Mouse (Mus musculus) ES-Bruce4 (cell line): ENCODE data around the gene Tiam1. TPM values are rescaled to one million over a fixed set of nuclear protein-coding genes. Genes with fewer than 3 reads are reported as not detected.

Experiments
- H3K27ac ChIP-seq: 2 replicates; pipeline ENCODE4 v1.5.1; 2012; ENCODE audit warnings: low read length, inconsistent platforms; ENCODE audit not compliant: insufficient read depth
- H3K27me3 ChIP-seq: 2 replicates; pipeline ENCODE4 v1.6.1; 2012; ENCODE audit warnings: mild to moderate bottlenecking, low read length, inconsistent platforms; ENCODE audit not compliant: control insufficient read depth, poor library complexity, insufficient read depth, severe bottlenecking
- H3K36me3 ChIP-seq: 2 replicates; pipeline ENCODE4 v1.6.1; 2012; ENCODE audit warnings: inconsistent platforms, mild to moderate bottlenecking, low read length, moderate library complexity; ENCODE audit not compliant: control insufficient read depth, poor library complexity, insufficient read depth, severe bottlenecking
- H3K4me1 ChIP-seq: one replicate; pipeline ENCODE4 v1.8.1; 2011; ENCODE audit warnings: low read length; ENCODE audit not compliant: control insufficient read depth, insufficient read depth
- H3K4me3 ChIP-seq: 2 replicates; pipeline ENCODE4 v1.5.1; 2011; ENCODE audit warnings: low read depth, mild to moderate bottlenecking, low read length
- H3K9ac ChIP-seq: 2 replicates; pipeline ENCODE4 v1.6.1; 2012; ENCODE audit warnings: low read depth, mild to moderate bottlenecking, inconsistent platforms; ENCODE audit not compliant: poor library complexity, severe bottlenecking
- H3K9me3 ChIP-seq: replicated peaks from 2 replicates; pipeline ENCODE4 v1.6.1; 2012; ENCODE audit warnings: mild to moderate bottlenecking, low read length, inconsistent platforms; ENCODE audit not compliant: control insufficient read depth, poor library complexity, insufficient read depth, severe bottlenecking
- CTCF ChIP-seq: IDR thresholded peaks from one replicate; pipeline ENCODE4 v1.8.1; 2011; ENCODE audit warnings: low read depth, low read length
- EP300 ChIP-seq: IDR thresholded peaks from 2 replicates; pipeline ENCODE4 v1.6.1; 2011; ENCODE audit warnings: low read depth, low read length; ENCODE audit not compliant: insufficient read depth
- POLR2A ChIP-seq: IDR thresholded peaks from one replicate; pipeline ENCODE4 v1.8.1; 2011; ENCODE audit warnings: low read length; ENCODE audit not compliant: insufficient read depth
- polyA plus RNA-seq: library from polyadenylated mRNA; stranded (reverse); fragments of >200 nt; gene quantifications from 2 replicates; pipeline ENCODE4 v1.2.4, GENCODE M21; 2011; ENCODE audit warnings: low read depth; ENCODE audit not compliant: missing spikeins, insufficient read depth, insufficient read length

Gene Tiam1
- polyA plus RNA-seq, 1 experiment: 24.4 TPM

GRCm38 (mm10) chr16:90137175-90137574 lies 6.4 kb downstream of the Tiam1 start:
- TF ChIP-seq EP300: no peak
- no peak for TF ChIP-seq CTCF
- no peak for TF ChIP-seq POLR2A
- Histone ChIP-seq H3K4me1 (peaks cover 2% of the 10 kb centered on the region), H3K27ac (no peak overlapping the region), H3K9ac (peak overlapping the region; percentile 55; the same call in 1 of the 2 replicates), H3K4me3 (peak overlapping the region; percentile 16), H3K27me3 (no peaks in the 10 kb centered on the region), H3K36me3 (no peaks in the 10 kb centered on the region), H3K9me3 (no peaks in the 10 kb centered on the region)

GRCm38 (mm10) chr16:90135580-90135979 lies 8.0 kb downstream of the Tiam1 start:
- TF ChIP-seq POLR2A: no peak
- TF ChIP-seq CTCF: peak; percentile 51
- no peak for TF ChIP-seq EP300
- no peaks in the 10 kb centered on the region for H3K36me3 ChIP-seq
- no peak overlapping the region for H3K9ac ChIP-seq
- no peak overlapping the region for H3K27ac ChIP-seq
- H3K9me3 ChIP-seq: no peaks in the 10 kb centered on the region
- no peaks in the 10 kb centered on the region for H3K27me3 ChIP-seq
- peaks cover 2% of the 10 kb centered on the region for H3K4me1 ChIP-seq
- H3K4me3 ChIP-seq: no peak overlapping the region

GRCm38 (mm10) chr16:90134351-90134750 lies 9.2 kb downstream of the Tiam1 start:
- TF ChIP-seq CTCF: no peak
- Histone ChIP-seq H3K4me3 (no peak overlapping the region), H3K36me3 (no peaks in the 10 kb centered on the region), H3K9ac (no peak overlapping the region), H3K27me3 (no peaks in the 10 kb centered on the region), H3K27ac (no peak overlapping the region), H3K4me1 (no peaks in the 10 kb centered on the region), H3K9me3 (no peaks in the 10 kb centered on the region)

- Histone ChIP-seq H3K4me1 (no peaks in the 10 kb centered on the region), H3K27ac (no peak overlapping the region), H3K9ac (no peak overlapping the region), H3K27me3 (no peaks in the 10 kb centered on the region), H3K9me3 (no peaks in the 10 kb centered on the region), H3K4me3 (no peak overlapping the region), H3K36me3 (no peaks in the 10 kb centered on the region)
- TF ChIP-seq POLR2A (no peak), EP300 (no peak), CTCF (no peak)
These were observed 10.8 kb downstream of the Tiam1 start for GRCm38 (mm10) chr16:90132816-90133215.

- no peaks in the 10 kb centered on the region for H3K27me3 ChIP-seq
- no peaks in the 10 kb centered on the region for H3K36me3 ChIP-seq
- no peaks in the 10 kb centered on the region for H3K4me1 ChIP-seq
- H3K4me3 ChIP-seq: no peak overlapping the region
- no peak overlapping the region for H3K9ac ChIP-seq
- H3K9me3 ChIP-seq: no peaks in the 10 kb centered on the region
- no peak overlapping the region for H3K27ac ChIP-seq
- TF ChIP-seq EP300: no peak
- TF ChIP-seq POLR2A: no peak
- TF ChIP-seq CTCF: no peak
These were observed 11.2 kb downstream of the Tiam1 start for GRCm38 (mm10) chr16:90132331-90132730.

GRCm38 (mm10) chr16:90128817-90129587 lies 14.6 kb downstream of the Tiam1 start:
- H3K27ac ChIP-seq: no peak overlapping the region
- H3K4me3 ChIP-seq: no peak overlapping the region
- H3K9ac ChIP-seq: no peak overlapping the region
- peaks cover 4% of the 10 kb centered on the region for H3K4me1 ChIP-seq
- H3K36me3 ChIP-seq: no peaks in the 10 kb centered on the region
- H3K27me3 ChIP-seq: no peaks in the 10 kb centered on the region
- no peaks in the 10 kb centered on the region for H3K9me3 ChIP-seq
- TF ChIP-seq POLR2A: no peak
- no peak for TF ChIP-seq CTCF
- no peak for TF ChIP-seq EP300
